Mouse (Mus musculus) liver, embryonic 14.5 days (tissue): Measurements from ENCODE around the gene Lenep.

Source experiments
- CTCF ChIP-seq: IDR thresholded peaks from 2 replicates; pipeline ENCODE4 v1.5.1; 2016; ENCODE audit warnings: antibody characterized with exemption, low read depth, control low read depth
- EP300 ChIP-seq: IDR thresholded peaks from 2 replicates; pipeline ENCODE4 v1.6.1; 2016; ENCODE audit warnings: antibody characterized with exemption, low read depth

GRCm38 (mm10) chr3:89388901-89389740 lies 13.5 kb downstream of the Lenep start:
- TF ChIP-seq CTCF: no peak
- no peak for TF ChIP-seq EP300
